Mouse (Mus musculus): ENCODE measurements around the gene Rai14. TPM values are rescaled to one million over a fixed set of nuclear protein-coding genes. Genes with fewer than 3 reads are reported as not detected.
"Not testable (repeated sequence)": the region's sequence is repeated elsewhere in the genome, so short reads cannot be mapped to it uniquely, and the experiment has no call there.

Rai14 gene
- total RNA-seq, 1 experiment from 2014 or later, result 2.2 TPM

GRCm38 (mm10) chr15:10593094-10593493, 121.3 kb downstream of the Rai14 start:
- ATAC-seq (replicated peaks; ENCODE audit: insufficient number of reproducible peaks, low FRiP score, low TSS enrichment, poor library complexity, severe bottlenecking), result no peak

- no peak for ATAC-seq (replicated peaks; ENCODE audit: insufficient number of reproducible peaks, low FRiP score, low TSS enrichment, poor library complexity, severe bottlenecking)
Measured at GRCm38 (mm10) chr15:10586565-10586964, 127.9 kb downstream of the Rai14 start.

- no peak for ATAC-seq (replicated peaks; ENCODE audit: insufficient number of reproducible peaks, low FRiP score, low TSS enrichment, poor library complexity, severe bottlenecking)
Measured at GRCm38 (mm10) chr15:10584359-10585187, 129.9 kb downstream of the Rai14 start.

- peak; percentile 73; the same call in 1 of the 2 replicates for ATAC-seq (replicated peaks; ENCODE audit: insufficient number of reproducible peaks, low FRiP score, low TSS enrichment, poor library complexity, severe bottlenecking)
Measured at GRCm38 (mm10) chr15:10583408-10583807, 131.0 kb downstream of the Rai14 start.

GRCm38 (mm10) chr15:10579159-10579558, 135.3 kb downstream of the Rai14 start:
- ATAC-seq (replicated peaks; ENCODE audit: insufficient number of reproducible peaks, low FRiP score, low TSS enrichment, poor library complexity, severe bottlenecking), result no peak

GRCm38 (mm10) chr15:10566486-10566885, 147.9 kb downstream of the Rai14 start:
- ATAC-seq (replicated peaks; ENCODE audit: insufficient number of reproducible peaks, low FRiP score, low TSS enrichment, poor library complexity, severe bottlenecking), result no peak

GRCm38 (mm10) chr15:10564201-10564600, 150.2 kb downstream of the Rai14 start:
- no peak for ATAC-seq (replicated peaks; ENCODE audit: insufficient number of reproducible peaks, low FRiP score, low TSS enrichment, poor library complexity, severe bottlenecking)

GRCm38 (mm10) chr15:10562281-10562680, 152.1 kb downstream of the Rai14 start:
- no peak for ATAC-seq (replicated peaks; ENCODE audit: insufficient number of reproducible peaks, low FRiP score, low TSS enrichment, poor library complexity, severe bottlenecking)

GRCm38 (mm10) chr15:10560005-10560404, 154.4 kb downstream of the Rai14 start:
- ATAC-seq (replicated peaks; ENCODE audit: insufficient number of reproducible peaks, low FRiP score, low TSS enrichment, poor library complexity, severe bottlenecking), result no peak

GRCm38 (mm10) chr15:10558465-10558864, 156.0 kb downstream of the Rai14 start, which contains the start of gene Ttc23l:
Ttc23l (minus strand) TSS chr15:10558668.
- no peak for ATAC-seq (replicated peaks; ENCODE audit: insufficient number of reproducible peaks, low FRiP score, low TSS enrichment, poor library complexity, severe bottlenecking)

- ATAC-seq (replicated peaks; ENCODE audit: insufficient number of reproducible peaks, low FRiP score, low TSS enrichment, poor library complexity, severe bottlenecking), result no peak
Measured at GRCm38 (mm10) chr15:10554336-10554735, 160.1 kb downstream of the Rai14 start.

- ATAC-seq (replicated peaks; ENCODE audit: insufficient number of reproducible peaks, low FRiP score, low TSS enrichment, poor library complexity, severe bottlenecking), result no peak
Measured at GRCm38 (mm10) chr15:10540271-10541088, 173.9 kb downstream of the Rai14 start.

- no peak for ATAC-seq (replicated peaks; ENCODE audit: insufficient number of reproducible peaks, low FRiP score, low TSS enrichment, poor library complexity, severe bottlenecking)
Measured at GRCm38 (mm10) chr15:10535969-10536368, 178.5 kb downstream of the Rai14 start.

- no peak for ATAC-seq (replicated peaks; ENCODE audit: insufficient number of reproducible peaks, low FRiP score, low TSS enrichment, poor library complexity, severe bottlenecking)
Measured at GRCm38 (mm10) chr15:10534591-10534990, 179.8 kb downstream of the Rai14 start.

GRCm38 (mm10) chr15:10533361-10533760, 181.1 kb downstream of the Rai14 start:
- ATAC-seq (replicated peaks; ENCODE audit: insufficient number of reproducible peaks, low FRiP score, low TSS enrichment, poor library complexity, severe bottlenecking), result not testable (repeated sequence)

GRCm38 (mm10) chr15:10531352-10531751, 183.1 kb downstream of the Rai14 start:
- ATAC-seq (replicated peaks; ENCODE audit: insufficient number of reproducible peaks, low FRiP score, low TSS enrichment, poor library complexity, severe bottlenecking), result no peak

GRCm38 (mm10) chr15:10525896-10526295, 188.5 kb downstream of the Rai14 start:
- ATAC-seq (replicated peaks; ENCODE audit: insufficient number of reproducible peaks, low FRiP score, low TSS enrichment, poor library complexity, severe bottlenecking), result no peak
